Mouse (Mus musculus) ovary, adult 18-20 months (tissue): ENCODE results near the gene Pop4.

Experiments used
- DNase-seq: peaks from one replicate; pipeline ENCODE4 v3.0.0; 2022; ENCODE audit warnings: low spot score, mixed read lengths

Gene Pop4

GRCm38 (mm10) chr7:38219526-38219925 lies 51.7 kb downstream of the Pop4 start:
- no peak for DNase-seq

- no peak for DNase-seq
Observed at GRCm38 (mm10) chr7:38218631-38219367, 52.4 kb downstream of the Pop4 start.

DNA sequence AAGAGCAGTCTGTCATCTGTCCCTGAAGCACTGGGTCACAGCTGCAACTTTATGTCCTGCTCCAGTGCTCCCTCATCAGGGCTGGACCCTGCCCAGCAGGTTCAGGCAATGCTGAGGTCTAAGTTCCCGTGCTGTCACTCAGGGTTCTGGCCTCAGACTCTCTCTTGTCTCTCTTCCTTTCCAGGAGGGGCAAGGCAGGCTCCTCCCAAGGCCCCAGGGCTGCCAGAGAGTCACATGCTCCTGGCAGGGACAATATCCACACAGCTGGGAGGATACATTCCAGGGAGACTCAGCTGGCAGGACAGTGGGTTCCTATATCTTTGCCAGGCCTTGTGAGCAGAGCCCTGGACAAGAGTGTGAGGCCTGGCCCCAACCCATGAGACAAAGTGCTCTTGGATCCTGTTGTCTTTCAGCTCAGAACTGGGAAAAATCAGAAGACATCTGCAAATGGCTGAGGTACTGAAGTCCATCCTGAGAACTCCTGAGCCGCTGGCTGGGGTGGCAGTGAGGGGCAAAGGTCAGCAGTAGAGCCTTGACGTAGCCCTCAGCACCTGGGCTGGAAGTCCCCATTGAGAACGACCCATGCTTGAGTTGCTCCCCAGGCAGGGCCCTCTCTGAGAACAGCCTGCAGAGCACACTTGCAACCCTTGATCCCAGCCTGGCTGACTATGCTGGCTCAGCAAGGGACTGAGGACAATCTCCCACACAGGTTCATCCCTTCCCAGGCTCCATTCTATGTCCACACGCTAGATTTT lies 53.6 kb downstream of the Pop4 start:
- peak; percentile 68 for DNase-seq

GRCm38 (mm10) chr7:38215697-38216096 lies 55.5 kb downstream of the Pop4 start:
- DNase-seq, result no peak

DNA sequence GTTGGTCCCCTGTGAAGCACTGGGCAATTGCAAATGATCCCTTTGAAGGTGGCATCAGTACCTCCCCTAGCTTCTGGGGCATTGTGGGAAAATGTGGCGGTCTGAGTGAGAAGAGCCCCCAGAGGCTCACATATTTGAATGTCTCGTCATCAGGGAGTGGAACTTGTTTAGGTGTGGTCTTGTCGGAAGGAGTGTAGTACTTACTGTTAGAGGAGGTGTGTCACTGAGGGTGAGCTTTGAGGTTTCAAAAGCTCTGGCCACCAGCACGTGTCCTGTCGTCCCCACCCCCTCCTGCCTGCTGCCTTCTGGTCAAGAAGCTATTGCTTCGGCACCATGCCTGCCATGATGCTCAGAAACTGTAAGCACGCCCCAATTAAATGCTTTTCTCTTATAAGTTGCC lies 55.9 kb downstream of the Pop4 start:
- no peak for DNase-seq

DNA sequence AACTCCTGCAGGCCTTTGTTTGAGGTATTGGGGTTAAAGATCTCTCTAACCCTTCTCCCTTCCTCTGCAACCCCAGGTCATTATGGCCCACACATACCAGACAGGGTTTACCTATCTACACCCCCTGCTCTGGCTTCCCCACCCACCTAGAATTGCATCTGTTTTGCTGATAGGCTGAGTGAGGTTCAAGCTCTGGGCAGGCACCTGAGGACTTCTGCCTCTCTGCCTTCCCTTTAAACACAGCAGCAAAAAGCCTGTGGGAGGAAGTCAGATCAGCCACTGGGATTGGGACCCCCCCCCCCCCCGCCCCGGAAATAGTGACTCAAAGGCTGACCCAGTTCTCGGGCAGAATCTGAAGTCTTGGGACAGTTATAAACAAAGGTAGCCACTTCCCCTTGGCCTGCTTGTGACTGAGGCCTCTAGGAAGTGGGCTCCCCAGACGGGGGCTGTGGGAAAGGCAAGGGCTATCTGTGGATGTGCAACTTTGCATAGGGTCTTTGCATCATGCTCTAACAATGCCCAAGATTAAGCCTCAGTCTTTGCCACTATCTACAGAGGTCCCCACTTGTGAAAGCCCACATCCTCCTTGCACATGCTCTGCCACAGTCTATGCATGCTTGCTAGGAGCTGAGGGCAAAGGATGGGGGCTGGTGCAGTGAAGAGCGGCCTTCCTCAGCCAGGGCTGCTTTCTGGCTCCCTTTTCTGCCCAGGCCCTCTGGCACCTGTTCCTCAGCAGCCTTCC lies 56.6 kb downstream of the Pop4 start:
- no peak for DNase-seq

- no peak for DNase-seq
Observed at GRCm38 (mm10) chr7:38212651-38213062, 58.6 kb downstream of the Pop4 start.
